Mouse (Mus musculus) NIH3T3 (cell line): Measurements from ENCODE around the gene Cit.

Experiments
- DNase-seq: peaks from one replicate; pipeline ENCODE4 v3.0.0-alpha.2; 2012; ENCODE audit warnings: low read depth

Cit gene

DNA sequence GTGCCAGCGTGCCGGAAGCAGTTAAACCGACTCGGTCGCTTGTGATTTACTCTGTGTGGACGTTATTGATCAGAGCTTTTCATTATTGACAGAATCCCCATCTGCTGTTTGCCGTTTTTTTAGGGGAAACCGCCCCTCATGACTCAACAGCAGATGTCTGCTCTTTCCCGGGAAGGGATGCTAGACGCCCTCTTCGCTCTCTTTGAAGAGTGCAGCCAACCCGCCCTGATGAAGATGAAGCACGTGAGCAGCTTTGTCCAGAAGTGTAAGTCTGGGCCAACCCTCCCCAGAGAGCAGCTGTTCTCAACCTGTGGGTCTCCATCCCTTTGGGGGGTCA, 5.9 kb downstream of the Cit start:
- DNase-seq: no peak

DNA sequence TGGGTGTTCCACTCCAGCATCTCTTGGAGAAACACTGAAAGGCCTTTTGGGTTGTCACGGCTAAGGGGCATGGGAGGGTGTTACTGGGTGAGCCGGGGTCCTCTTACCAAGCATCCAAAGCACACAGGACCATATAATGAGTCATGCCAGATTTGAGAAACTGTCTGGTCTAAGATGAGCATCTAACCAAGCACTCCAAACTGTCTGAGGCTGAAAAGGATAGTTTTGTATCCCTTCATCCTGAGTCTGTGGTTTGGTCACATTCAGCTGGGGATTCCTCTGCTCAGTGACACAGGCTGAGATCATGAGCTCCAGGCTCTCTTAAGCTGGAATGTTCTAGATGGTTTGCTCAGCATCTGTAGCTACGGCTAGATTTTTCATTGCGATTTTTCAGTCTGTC, 7.4 kb downstream of the Cit start:
- peak; percentile 53 for DNase-seq

DNA sequence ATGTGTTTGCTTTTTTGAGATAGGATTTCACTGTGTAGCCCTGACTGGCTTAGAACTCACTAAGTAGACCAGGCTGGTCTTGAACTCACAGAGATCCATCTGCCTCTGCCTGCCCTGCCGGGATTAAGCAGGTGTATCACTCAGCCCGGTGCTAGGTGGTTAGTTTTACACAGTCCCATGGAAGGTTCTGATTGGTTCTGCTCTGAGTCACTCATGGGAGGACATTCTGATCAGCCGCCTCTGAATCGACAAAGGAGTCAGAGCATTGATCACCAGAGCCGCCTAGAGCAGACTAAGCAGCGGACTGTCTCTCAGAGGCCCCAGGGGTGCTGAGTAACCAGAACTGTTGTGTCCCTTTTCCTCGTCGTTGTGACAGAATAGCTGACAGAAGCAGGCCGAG, 8.6 kb downstream of the Cit start:
- no peak for DNase-seq

DNA sequence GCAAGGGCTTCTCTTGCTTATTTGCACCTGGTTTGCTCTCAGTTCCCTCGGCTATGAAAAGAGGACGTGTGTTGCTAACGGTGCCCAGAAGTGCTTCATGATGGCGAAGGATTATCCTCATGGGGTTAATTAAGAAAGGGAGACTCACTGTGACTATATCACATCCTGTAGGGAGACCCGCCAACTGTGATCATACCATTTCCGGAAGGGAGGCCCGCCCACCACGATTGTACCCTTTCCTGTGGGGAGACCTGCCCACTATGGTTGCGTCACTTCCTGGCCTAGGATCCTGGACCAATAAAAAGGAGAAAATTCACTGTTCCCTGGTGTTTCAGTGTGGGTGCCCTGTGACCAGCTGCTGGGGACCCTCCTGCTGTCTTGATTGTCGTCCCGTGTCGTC, 9.3 kb downstream of the Cit start:
- DNase-seq: no peak

DNA sequence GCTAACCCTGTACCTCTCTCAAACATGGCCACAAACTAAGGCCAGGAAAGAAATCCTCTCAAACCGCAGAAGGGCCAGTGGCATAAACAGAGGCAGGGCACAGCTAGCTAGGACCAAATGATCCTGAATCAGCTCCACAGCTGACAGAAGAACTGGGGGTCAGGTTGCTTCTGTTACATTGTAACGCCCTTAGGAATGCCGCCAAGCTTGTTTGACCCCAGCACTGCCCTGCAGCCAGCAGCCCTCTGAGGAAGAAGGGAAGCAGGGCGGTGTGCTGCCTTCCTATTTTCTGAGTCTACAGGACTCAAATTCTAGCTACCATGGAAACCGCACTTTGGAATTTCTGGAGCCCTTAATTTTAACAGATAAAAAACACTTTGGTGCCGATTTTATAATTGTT, 13.6 kb downstream of the Cit start:
- peak; percentile 60 for DNase-seq

DNA sequence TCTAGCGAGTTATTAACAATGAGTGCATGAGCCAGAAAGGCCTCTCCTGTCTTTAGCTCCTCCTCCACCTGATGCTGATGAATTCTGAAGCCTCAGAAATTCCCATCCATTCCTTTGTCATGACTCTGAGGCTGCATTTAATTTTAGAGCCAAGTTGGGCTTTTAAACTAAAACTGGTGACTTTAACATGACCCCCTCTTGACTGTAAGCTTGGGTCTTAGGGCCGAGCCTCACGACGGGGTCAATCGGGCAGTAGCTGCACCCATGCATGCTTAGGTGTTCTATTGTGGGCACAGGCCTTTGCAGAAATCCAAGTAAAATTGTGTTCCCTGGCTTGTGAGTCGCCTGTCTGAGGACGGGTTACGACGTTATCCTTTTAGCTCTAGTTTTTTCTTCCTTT, 14.4 kb downstream of the Cit start:
- DNase-seq: peak; percentile 57

DNA sequence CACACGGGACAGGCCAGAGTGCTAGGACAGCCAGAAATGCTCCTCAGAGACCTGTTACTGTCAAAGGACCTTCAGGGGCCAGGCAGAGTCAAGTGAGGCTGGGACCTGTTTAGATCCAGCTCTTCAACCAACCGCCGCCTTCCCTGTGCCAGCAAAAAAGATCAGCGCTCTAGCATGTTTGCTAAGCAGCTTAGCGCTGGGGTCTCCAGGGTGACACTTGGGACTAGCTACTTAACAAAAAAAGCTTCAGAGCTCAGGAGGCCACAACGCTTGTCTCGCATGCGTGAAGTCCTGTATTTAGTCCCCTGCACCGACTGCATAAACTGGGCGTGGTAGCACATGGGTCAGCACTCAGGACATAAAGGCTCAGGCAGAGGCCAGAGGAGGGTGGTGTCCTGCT, 16.9 kb downstream of the Cit start:
- DNase-seq: no peak

DNA sequence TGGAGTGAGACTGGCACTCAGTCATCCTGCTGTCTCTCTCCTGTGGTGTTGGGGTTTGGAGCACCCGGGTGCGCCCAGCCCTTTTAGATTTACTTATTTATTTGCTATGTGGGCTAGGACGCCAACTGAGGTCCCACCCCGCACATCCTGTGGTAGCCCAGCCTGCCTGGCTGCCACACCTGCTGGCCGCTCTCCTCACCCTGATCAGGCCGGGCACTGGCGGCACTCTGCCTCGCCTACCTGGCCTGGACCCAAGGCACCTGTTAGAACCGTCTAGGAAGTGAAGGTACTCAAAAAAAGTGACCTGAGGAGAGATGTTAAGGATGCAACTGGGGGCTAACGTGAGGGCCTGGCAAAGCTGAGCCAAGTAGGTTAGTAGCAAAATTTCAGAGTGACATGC, 17.4 kb downstream of the Cit start:
- DNase-seq: no peak

DNA sequence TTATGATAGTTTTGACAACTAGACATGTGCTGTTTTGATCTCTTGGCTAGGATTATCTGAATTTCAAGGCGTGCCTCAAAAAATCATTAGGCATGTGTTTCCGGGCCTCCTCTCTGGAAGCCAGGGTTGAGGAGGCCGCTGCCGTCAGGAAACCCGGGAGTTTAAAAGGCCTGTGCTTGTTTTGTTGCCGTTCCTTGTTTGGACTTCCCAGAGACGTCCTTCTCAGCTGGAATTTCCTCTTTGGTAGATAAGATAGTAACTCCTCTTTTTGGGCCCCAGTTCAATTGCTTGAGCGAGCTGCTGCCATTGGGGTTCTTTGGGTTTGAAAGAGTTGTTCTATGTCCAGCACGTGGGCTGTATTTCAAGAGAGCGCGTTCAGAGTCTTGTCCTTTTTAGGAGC, 21.2 kb downstream of the Cit start:
- DNase-seq: no peak

DNA sequence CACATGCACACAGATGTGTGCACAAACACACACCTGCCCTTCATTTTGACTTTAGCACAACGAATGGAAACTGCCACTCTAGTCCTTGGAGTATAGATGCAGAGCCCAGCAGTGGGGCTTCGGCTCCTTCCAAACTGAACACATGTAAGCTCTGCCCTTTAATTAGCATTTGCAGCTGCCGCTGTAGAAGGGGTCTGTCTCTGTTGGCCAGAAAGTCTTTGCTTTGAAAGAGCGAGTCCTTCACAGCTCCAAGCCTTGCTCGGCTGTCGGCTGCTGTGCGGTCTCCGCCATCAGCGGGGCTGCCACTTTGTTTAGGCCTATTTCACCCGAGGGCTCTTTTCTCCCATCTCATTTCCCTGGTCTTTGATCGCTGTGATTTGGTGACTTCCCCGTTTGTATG, 23.5 kb downstream of the Cit start:
- DNase-seq: no peak

DNA sequence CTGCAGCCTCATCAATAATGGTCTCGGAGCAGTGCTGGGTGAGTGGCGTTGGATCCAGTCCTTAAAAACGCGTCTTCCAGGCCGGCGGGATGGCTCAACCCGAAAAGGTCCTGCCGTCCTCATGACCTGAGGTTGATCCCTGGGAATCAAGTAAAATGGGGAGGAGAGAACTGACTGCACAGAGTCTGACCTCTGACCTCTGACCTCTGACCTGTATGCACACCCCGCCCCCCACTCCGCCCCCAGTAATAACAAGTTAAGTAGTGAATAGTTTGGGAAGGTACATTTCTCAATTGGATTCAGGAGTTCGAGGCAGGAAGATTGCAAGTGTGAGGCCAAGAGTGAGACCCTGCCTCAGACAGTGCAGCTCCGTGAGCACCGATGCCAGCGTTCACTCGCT, 24.1 kb downstream of the Cit start:
- DNase-seq: no peak

DNA sequence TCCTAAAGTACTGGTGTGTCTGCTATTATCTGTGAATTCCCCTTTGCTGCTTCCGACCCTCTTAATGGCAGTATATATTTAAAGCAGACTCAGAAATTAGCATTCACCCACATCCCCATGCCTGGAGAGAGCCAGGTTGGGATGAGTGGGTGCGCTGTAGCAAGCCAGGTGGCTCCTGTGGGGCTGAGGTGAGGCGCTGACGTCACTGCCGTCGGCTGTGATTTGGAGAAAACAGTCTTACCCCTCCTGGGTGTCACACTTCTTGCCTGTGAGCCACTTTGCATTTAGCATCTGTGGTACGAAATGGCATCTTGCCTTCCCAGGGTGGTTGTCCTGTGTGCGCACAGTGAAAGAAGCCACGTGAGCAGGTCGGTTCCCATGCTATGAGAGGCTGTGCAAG, 26.1 kb downstream of the Cit start:
- DNase-seq: no peak

DNA sequence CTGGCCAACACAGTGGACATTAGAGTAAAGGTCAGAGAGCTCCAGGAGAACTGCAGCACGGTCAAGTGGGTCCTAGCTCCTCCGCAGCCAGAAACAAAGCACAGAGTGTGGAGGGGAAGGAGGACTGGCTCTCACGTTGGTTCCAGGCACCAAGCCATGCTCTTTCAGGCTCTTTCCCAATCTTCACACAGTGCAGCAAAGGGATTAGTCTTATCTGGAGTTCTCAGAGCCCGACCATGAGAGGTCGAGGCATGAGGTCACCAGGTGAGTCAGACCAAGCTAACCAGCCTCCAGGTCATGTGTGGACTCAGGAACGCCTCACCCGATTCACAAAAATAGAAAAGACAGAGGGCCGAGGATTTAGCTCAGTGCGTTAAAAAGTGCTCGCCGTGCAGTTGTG, 27.0 kb downstream of the Cit start:
- DNase-seq: peak; percentile 40

DNA sequence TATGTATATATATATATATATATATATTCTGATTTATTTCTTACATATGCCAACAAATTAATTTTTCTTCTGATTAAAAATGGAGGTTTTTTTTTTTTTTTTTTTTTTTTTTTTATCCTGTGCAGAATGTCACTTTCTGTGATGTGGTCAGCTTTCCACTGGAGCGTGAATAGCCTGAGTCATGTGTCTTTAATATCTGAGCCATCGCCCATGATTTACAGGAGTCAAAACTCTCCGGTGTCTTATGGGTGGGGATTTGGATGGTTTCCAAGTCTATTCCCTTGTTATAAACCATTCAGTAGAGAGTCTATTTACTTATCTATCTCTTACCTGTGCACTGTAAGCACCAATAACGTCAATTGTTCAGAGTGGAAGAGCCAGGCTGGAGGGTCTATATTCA, 27.9 kb downstream of the Cit start:
- DNase-seq: no peak

DNA sequence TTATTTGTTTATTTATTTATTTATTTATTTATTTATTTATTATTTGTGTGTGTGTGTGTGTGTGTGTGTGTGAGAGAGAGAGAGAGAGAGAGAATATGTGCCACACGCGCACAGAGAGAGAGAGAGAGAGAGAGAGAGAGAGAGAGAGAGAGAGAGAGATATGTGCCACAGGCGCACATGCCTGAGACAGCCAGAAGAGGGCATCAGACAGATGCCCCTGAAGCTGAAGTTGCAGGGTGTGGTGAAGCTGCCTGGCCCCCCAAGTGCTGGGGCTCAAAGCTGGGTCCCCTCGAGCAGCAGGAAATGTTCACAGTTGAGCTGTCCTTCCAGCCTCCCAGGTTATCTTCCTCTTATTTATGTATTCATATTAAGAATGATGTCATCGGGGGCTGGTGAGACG, 32.3 kb downstream of the Cit start:
- peak; percentile 8 for DNase-seq

DNA sequence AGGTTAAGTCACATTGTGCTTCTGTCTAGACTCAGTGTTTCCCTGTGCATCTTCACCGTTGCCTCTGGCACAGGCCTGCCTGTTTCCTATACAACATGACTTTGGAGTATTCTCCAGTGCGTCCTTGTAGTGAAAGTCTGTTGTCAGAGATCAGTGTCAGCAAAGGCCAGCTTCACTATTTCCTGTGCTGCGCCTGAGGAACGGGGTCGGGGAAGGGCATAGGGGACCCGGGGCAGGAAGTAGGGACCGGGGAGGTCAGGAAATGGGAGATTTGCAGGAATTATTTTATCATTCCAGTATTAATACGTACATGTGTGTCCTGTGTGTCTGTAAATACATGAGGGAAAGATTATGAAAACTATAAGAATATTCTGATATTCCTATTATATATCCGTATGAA, 37.1 kb downstream of the Cit start:
- no peak for DNase-seq

DNA sequence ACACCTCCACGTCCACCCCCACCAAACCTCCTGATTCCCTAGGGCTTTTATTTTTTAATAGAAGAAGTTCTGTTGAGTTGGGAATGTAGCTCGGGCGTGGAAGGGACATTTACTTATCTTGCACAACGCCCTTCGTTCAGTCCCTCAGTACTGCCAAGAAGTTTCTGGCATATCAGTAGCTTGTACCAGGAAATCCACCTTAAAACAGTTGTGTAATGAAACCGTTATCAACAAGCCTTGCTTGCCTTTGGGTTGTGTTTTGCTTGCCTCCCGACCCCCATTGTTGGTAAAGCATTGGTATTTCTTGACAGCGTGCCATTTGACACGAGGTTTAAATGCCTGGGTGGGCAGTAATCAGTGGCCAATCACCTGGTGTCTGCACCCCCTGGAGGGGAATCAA, 39.4 kb downstream of the Cit start:
- DNase-seq: no peak

DNA sequence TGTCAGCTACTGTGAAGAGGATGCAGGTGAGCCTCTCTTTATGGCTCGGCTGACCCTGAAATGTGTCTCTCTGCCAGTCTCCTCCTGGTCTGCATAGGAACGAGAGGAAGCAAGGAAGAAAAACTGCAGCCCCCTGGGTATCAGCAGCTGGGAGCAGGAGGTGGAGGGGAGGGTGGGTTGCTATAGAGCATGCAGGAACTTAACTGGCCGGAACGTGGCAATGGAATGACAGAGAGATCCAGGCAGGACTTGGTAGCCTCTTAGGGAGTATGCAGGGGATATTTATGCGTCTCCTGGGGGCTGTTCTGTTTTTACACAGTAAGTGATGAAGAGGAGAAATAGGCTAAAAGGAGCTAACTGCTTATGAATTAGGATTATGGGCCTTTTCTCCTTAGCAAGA, 48.7 kb downstream of the Cit start:
- no peak for DNase-seq

DNA sequence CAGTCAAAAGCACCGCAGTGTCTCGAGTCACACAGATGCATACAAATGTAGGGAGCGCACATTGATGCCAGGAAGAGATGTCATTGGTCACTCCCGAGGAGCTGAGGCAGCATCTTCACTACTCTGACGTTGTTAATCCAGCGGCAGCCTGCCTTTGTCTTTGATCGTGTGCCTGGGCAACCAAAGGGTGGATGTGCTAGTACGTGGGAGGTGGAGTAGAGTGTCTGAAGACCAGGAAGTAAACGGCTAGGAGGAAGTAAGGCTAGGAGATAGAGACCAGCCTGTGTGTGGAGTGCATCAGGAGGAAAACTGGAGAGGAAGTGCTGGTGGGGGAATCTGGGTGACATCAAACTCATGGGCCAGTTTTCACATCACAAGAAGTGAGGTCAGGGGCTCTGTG, 52.0 kb downstream of the Cit start:
- no peak for DNase-seq

DNA sequence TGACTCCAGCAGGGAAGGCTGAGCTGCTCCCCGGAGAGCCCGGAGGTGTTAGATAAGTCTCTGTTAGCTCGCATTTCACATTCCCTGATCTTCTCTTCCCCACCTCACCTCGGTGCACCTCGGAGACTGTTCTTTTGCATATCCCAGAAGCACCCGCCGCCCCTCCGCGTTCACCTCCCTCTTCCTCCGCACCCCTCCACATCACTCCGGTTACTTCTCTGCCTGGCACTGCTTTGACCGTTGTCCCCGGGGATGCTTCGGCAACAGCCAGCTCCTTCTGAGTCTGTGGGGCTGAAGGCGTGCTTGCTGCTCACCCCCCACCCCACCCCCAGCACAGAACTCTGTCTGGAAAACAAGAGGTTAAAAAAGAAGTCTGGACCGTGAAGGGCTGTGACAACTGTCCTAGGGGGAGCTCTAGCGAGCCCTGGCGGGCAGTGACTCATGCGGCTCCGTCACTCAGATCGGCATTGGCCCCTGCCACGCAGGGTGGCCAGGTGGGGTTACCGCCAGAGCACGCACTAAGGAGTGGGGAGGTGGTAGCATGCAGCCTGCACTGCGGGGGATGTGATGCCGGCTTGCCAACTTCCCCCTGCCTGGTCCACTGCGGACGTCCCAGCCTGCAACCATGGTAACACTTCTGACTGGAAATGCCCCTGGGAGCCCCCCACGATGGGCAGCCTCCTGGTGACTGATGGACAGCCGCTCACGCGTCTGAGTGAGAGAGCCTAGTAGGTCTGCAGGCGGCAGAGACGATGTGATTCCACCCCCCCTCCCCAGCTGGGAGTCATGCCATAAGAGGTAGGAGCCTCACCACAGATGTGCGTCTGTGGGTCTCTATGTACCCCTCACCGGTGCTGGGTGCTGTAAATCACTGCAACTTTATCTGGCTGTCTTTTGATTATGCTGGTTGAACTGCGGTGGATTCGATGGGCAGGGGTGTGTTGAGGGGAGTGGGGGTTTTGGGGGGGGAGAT, 62.2 kb downstream of the Cit start:
- no peak for DNase-seq

DNA sequence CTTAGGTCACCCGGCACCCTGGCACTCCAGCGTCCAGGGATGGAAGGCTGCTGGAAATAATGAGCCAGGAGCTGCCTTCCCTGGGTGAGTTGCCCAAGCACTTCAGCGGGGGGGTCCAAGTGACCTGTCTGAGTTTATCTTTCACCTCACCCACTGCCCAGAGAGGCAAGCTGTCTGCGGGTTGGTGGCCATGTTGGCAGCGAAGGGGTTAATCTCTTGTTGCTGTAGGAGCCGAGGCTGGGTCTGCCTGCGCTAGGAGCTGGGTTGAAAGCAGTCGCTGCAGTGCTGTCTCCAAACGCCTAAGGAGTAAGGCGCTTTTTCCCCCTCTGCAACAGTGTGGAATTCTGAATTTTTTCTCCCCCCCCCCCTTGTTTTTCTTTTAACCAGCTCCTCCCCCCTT, 63.2 kb downstream of the Cit start:
- no peak for DNase-seq

DNA sequence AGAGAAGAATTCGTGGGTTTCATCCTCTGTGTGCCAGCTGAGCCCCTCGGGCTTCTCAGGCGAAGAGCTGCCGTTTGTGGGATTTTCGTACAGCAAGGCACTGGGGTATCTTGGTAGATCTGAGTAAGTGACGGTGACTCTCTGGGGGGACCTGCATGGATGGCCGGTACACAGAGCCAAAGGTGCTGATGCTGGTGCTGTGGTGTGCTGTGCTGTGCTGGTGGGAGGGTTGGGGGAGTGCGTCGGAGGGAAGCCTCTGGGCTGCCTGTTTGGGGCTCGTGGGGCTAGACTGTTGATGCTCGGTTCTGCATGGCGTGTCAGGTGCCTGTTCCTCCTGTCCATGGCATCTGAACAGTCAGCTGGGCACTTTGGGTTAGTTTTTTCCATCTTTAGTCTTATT, 63.6 kb downstream of the Cit start:
- no peak for DNase-seq

DNA sequence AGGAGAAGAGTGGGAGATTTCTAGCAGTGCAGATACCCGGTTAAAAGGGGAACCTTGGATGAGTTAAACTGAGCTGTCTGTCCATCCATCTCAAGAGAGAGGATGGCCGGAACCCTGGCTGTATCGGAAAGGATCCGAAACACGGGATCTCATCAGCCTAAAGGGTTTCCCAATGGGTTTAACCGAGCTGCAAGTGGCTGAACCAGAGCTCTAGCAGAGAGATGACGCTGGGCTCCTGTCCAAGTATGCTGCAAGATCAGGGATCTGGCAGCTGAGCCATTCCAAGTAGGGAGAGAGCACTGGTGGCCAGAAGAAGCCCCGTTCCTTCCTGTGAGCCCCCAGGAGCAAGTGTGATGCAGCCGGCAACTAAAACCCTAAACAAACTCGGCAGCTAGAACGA, 64.0 kb downstream of the Cit start:
- peak; percentile 57 for DNase-seq

DNA sequence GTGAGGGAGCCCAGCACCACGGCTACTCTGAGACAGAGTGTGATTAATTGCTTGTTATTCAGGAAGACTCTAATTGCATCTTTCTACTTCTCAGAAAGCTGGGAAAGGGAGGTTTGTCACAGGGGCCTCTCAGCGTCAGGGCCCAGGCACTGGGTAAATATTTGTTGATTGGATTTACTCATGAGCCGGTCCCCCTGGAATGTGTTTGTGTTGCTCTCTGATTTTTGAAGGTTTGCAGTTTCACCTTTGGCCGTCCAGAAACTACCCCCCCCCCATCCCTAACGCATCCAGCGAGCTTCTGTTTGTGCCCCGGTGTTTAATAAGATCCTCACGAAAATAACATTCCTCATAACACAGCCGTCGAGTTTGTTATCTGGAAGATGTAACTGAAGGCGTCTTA, 65.4 kb downstream of the Cit start:
- DNase-seq: no peak
